Mouse (Mus musculus): Measurements from ENCODE around the gene Mrpl38. TPM values are rescaled to one million over a fixed set of nuclear protein-coding genes. Genes with fewer than 3 reads are reported as not detected.
A peak's percentile ranks its signal among the peaks of the same experiment; 100 is the strongest.

Gene Mrpl38
- polyA plus RNA-seq, 1 experiment: 69.3 TPM

GRCm38 (mm10) chr11:116131349-116132170 lies 7.1 kb downstream of the Mrpl38 start:
- Histone ChIP-seq H3K9ac (ENCODE audit: low read depth, poor library complexity, severe bottlenecking) (peak overlapping the region; percentile 33; the same call in 1 of the 2 replicates), H3K36me3 (ENCODE audit: control insufficient read depth, insufficient read depth, low read length, poor library complexity, severe bottlenecking) (peaks cover 11% of the 10 kb centered on the region), H3K4me1 (ENCODE audit: control insufficient read depth, insufficient read depth, low read length) (peaks cover 3% of the 10 kb centered on the region), H3K27ac (ENCODE audit: insufficient read depth, low read length) (no peak overlapping the region), H3K27me3 (ENCODE audit: control insufficient read depth, insufficient read depth, low read length, poor library complexity, severe bottlenecking) (no peaks in the 10 kb centered on the region), H3K4me3 (ENCODE audit: low read depth, low read length) (no peak overlapping the region), H3K9me3 (replicated peaks; ENCODE audit: control insufficient read depth, insufficient read depth, low read length, poor library complexity, severe bottlenecking) (no peaks in the 10 kb centered on the region)
- TF ChIP-seq CTCF (IDR thresholded peaks at IDR 0.05; ENCODE audit: low read depth, low read length): no peak
- no peak for TF ChIP-seq POLR2A (IDR thresholded peaks at IDR 0.05; ENCODE audit: insufficient read depth, low read length)
- no peak for TF ChIP-seq EP300 (IDR thresholded peaks at IDR 0.05; ENCODE audit: insufficient read depth, low read depth, low read length)

GRCm38 (mm10) chr11:116130488-116131205 lies 8.0 kb downstream of the Mrpl38 start, which contains the start of gene Trim65:
Gene Trim65, minus strand, starts transcription at chr11:116131128.
- H3K27me3 ChIP-seq (ENCODE audit: control insufficient read depth, insufficient read depth, low read length, poor library complexity, severe bottlenecking): no peaks in the 10 kb centered on the region
- H3K9ac ChIP-seq (ENCODE audit: low read depth, poor library complexity, severe bottlenecking): peak within 1 kb of the TSS; percentile 33
- H3K36me3 ChIP-seq (ENCODE audit: control insufficient read depth, insufficient read depth, low read length, poor library complexity, severe bottlenecking): peaks cover 11% of the 10 kb centered on the region
- no peaks in the 10 kb centered on the region for H3K9me3 ChIP-seq (replicated peaks; ENCODE audit: control insufficient read depth, insufficient read depth, low read length, poor library complexity, severe bottlenecking)
- H3K27ac ChIP-seq (ENCODE audit: insufficient read depth, low read length): no peak within 1 kb of the TSS
- peaks cover 3% of the 10 kb centered on the region for H3K4me1 ChIP-seq (ENCODE audit: control insufficient read depth, insufficient read depth, low read length)
- peak; percentile 61; the same call in 1 of the 2 replicates for TF ChIP-seq EP300 (IDR thresholded peaks at IDR 0.05; ENCODE audit: insufficient read depth, low read depth, low read length)
- TF ChIP-seq CTCF (IDR thresholded peaks at IDR 0.05; ENCODE audit: low read depth, low read length): peak; percentile 65
- no peak for TF ChIP-seq POLR2A (IDR thresholded peaks at IDR 0.05; ENCODE audit: insufficient read depth, low read length)
- peak within 1 kb of the TSS; percentile 55 for H3K4me3 ChIP-seq (ENCODE audit: low read depth, low read length)

- TF ChIP-seq CTCF (IDR thresholded peaks at IDR 0.05; ENCODE audit: low read depth, low read length): no peak
- no peak for TF ChIP-seq POLR2A (IDR thresholded peaks at IDR 0.05; ENCODE audit: insufficient read depth, low read length)
- TF ChIP-seq EP300 (IDR thresholded peaks at IDR 0.05; ENCODE audit: insufficient read depth, low read depth, low read length): no peak
- Histone ChIP-seq H3K4me3 (ENCODE audit: low read depth, low read length) (peak overlapping the region; percentile 55), H3K9me3 (replicated peaks; ENCODE audit: control insufficient read depth, insufficient read depth, low read length, poor library complexity, severe bottlenecking) (no peaks in the 10 kb centered on the region), H3K36me3 (ENCODE audit: control insufficient read depth, insufficient read depth, low read length, poor library complexity, severe bottlenecking) (peaks cover 11% of the 10 kb centered on the region), H3K27me3 (ENCODE audit: control insufficient read depth, insufficient read depth, low read length, poor library complexity, severe bottlenecking) (no peaks in the 10 kb centered on the region), H3K4me1 (ENCODE audit: control insufficient read depth, insufficient read depth, low read length) (peaks cover 3% of the 10 kb centered on the region), H3K27ac (ENCODE audit: insufficient read depth, low read length) (no peak overlapping the region), H3K9ac (ENCODE audit: low read depth, poor library complexity, severe bottlenecking) (peak overlapping the region; percentile 33; the same call in 1 of the 2 replicates)
Measured at GRCm38 (mm10) chr11:116129993-116130487, 8.6 kb downstream of the Mrpl38 start.

- no peaks in the 10 kb centered on the region for H3K9me3 ChIP-seq (replicated peaks; ENCODE audit: control insufficient read depth, insufficient read depth, low read length, poor library complexity, severe bottlenecking)
- no peaks in the 10 kb centered on the region for H3K27me3 ChIP-seq (ENCODE audit: control insufficient read depth, insufficient read depth, low read length, poor library complexity, severe bottlenecking)
- TF ChIP-seq EP300 (IDR thresholded peaks at IDR 0.05; ENCODE audit: insufficient read depth, low read depth, low read length) (no peak), CTCF (IDR thresholded peaks at IDR 0.05; ENCODE audit: low read depth, low read length) (no peak), POLR2A (IDR thresholded peaks at IDR 0.05; ENCODE audit: insufficient read depth, low read length) (no peak)
- no peak overlapping the region for H3K27ac ChIP-seq (ENCODE audit: insufficient read depth, low read length)
- H3K36me3 ChIP-seq (ENCODE audit: control insufficient read depth, insufficient read depth, low read length, poor library complexity, severe bottlenecking): peaks cover 11% of the 10 kb centered on the region
- H3K4me3 ChIP-seq (ENCODE audit: low read depth, low read length): no peak overlapping the region
- no peak overlapping the region for H3K9ac ChIP-seq (ENCODE audit: low read depth, poor library complexity, severe bottlenecking)
- peaks cover 3% of the 10 kb centered on the region for H3K4me1 ChIP-seq (ENCODE audit: control insufficient read depth, insufficient read depth, low read length)
Measured at GRCm38 (mm10) chr11:116129091-116129790, 9.4 kb downstream of the Mrpl38 start.

- Histone ChIP-seq H3K27ac (ENCODE audit: insufficient read depth, low read length) (no peak overlapping the region), H3K27me3 (ENCODE audit: control insufficient read depth, insufficient read depth, low read length, poor library complexity, severe bottlenecking) (no peaks in the 10 kb centered on the region), H3K9ac (ENCODE audit: low read depth, poor library complexity, severe bottlenecking) (no peak overlapping the region), H3K4me1 (ENCODE audit: control insufficient read depth, insufficient read depth, low read length) (peaks cover 3% of the 10 kb centered on the region), H3K36me3 (ENCODE audit: control insufficient read depth, insufficient read depth, low read length, poor library complexity, severe bottlenecking) (peaks cover 11% of the 10 kb centered on the region), H3K4me3 (ENCODE audit: low read depth, low read length) (no peak overlapping the region), H3K9me3 (replicated peaks; ENCODE audit: control insufficient read depth, insufficient read depth, low read length, poor library complexity, severe bottlenecking) (no peaks in the 10 kb centered on the region)
- TF ChIP-seq EP300 (IDR thresholded peaks at IDR 0.05; ENCODE audit: insufficient read depth, low read depth, low read length): no peak
Measured at GRCm38 (mm10) chr11:116127986-116128385, 10.7 kb downstream of the Mrpl38 start.
